Mouse (Mus musculus) ES-E14 (cell line): ENCODE data around the gene Macrod2.

Experiments used
- CHD2 ChIP-seq: IDR thresholded peaks from 2 replicates; pipeline ENCODE4 v1.6.1; 2014; ENCODE audit warnings: mild to moderate bottlenecking, low read depth, low read length, inconsistent platforms
- ZC3H11A ChIP-seq: IDR thresholded peaks from 2 replicates; pipeline ENCODE4 v1.6.1; 2012; ENCODE audit warnings: low read depth, mild to moderate bottlenecking, inconsistent platforms, low read length, borderline replicate concordance

- TF ChIP-seq CHD2, result no peak
- no peak for TF ChIP-seq ZC3H11A
Measured at GRCm38 (mm10) chr2:141217925-141218324, 822.8 kb downstream of the Macrod2 start.
